Mouse (Mus musculus) kidney, postnatal 0 days (tissue): Measurements from ENCODE around the gene Selenoh. TPM values are rescaled to one million over a fixed set of nuclear protein-coding genes. Genes with fewer than 3 reads are reported as not detected.

Experiments
- ATAC-seq: fragments of 200-750 bp; cut with Nextera tagmentation; replicated peaks from 2 replicates; pipeline ENCODE4 v1.8.0; 2017; ENCODE audit warnings: low read depth, moderate number of reproducible peaks, moderate TSS enrichment, moderate library complexity; ENCODE audit not compliant: low FRiP score
- DNase-seq: peaks from one replicate; pipeline ENCODE4 v3.0.0-alpha.2; 2016; ENCODE audit warnings: low spot score
- H3K27ac ChIP-seq: fragments of 300-500 bp; sonication (generic); 2 replicates; pipeline ENCODE4 v1.5.1; 2014; ENCODE audit warnings: mild to moderate bottlenecking
- H3K27me3 ChIP-seq: fragments of 300-500 bp; sonication (generic); 2 replicates; pipeline ENCODE4 v1.6.1; 2014; ENCODE audit warnings: low read length, mixed read lengths; ENCODE audit not compliant: insufficient read depth
- H3K36me3 ChIP-seq: fragments of 300-500 bp; sonication (generic); 2 replicates; pipeline ENCODE4 v1.6.1; 2014; ENCODE audit warnings: low read length, mixed read lengths; ENCODE audit not compliant: insufficient read depth
- H3K4me1 ChIP-seq: fragments of 300-500 bp; sonication (generic); replicated peaks from 2 replicates; pipeline ENCODE4 v1.6.1; 2014; ENCODE audit warnings: antibody characterized with exemption, low read length, mixed read lengths; ENCODE audit not compliant: insufficient read depth
- H3K4me2 ChIP-seq: fragments of 300-500 bp; sonication (generic); 2 replicates; pipeline ENCODE4 v1.6.1; 2014; ENCODE audit warnings: mild to moderate bottlenecking, low read length, moderate library complexity, mixed read lengths
- H3K4me3 ChIP-seq: fragments of 300-500 bp; sonication (generic); replicated peaks from 2 replicates; pipeline ENCODE4 v1.5.1; 2014; ENCODE audit warnings: low read depth, low read length
- H3K9ac ChIP-seq: fragments of 300-500 bp; sonication (generic); 2 replicates; pipeline ENCODE4 v1.6.1; 2014; ENCODE audit warnings: low read depth, low read length
- H3K9me3 ChIP-seq: fragments of 300-500 bp; sonication (generic); replicated peaks from 2 replicates; pipeline ENCODE4 v1.6.1; 2016; ENCODE audit warnings: low read length, inconsistent platforms, mixed read lengths
- CTCF ChIP-seq: IDR thresholded peaks from 2 replicates; pipeline ENCODE4 v1.5.1; 2016; ENCODE audit warnings: antibody characterized with exemption, low read depth, mild to moderate bottlenecking, moderate library complexity
- WGBS: fragments of 180-500 bp; shearing (Covaris S2); extraction: QIAGEN DNeasy Blood & Tissue Kit; methylation state at CpG from one replicate; pipeline ENCODE4 v1.1.7; 2014; 5-methylcytosine and 5-hydroxymethylcytosine counted together
- polyA plus RNA-seq: library from polyadenylated mRNA; unstranded; fragments of >200 nt; fragmentation: Nextera tagmentation; extraction: Ambion mirVana; gene quantifications from 2 replicates; pipeline ENCODE4 v1.2.1, GENCODE M21; 2015

Gene Selenoh
- polyA plus RNA-seq, 1 experiment from 2014 or later: 244 TPM

DNA sequence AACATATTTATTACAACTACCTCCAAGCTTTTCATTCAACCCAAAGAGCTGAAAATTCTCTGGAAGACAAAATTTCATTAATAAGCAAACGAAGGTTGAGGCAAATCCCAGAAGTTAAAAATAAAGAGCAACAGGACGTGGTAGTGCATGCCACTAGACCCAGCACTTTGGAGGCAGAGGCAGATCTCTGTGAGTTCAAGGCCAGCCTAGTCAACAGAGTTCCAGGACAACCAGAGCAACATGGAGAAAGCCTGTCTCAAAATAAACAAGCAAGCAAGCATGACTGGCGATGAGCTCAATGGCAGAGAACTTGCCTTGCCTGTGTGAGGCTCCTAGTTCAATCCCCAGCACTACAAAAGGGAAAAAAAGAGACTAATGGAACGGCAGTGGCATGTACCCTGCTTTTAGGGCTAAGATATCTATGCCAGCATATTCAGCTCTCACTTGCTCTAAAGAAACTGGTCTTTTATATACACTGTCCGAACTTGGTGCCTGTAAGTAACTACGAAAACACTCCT, 23.5 kb downstream of the Selenoh start:
- DNase-seq: no peak

GRCm38 (mm10) chr2:84646138-84646537, 24.4 kb downstream of the Selenoh start:
- TF ChIP-seq CTCF: no peak
- WGBS: 29% methylated on average over 1 of the region's 1 CpGs
- Histone ChIP-seq H3K36me3 (no peaks in the 10 kb centered on the region), H3K9me3 (no peaks in the 10 kb centered on the region), H3K4me3 (no peak overlapping the region), H3K27me3 (no peaks in the 10 kb centered on the region), H3K4me1 (peaks cover 10% of the 10 kb centered on the region), H3K4me2 (no peak overlapping the region), H3K27ac (no peak overlapping the region), H3K9ac (no peak overlapping the region)
- ATAC-seq: no peak
- no peak for DNase-seq

More for the DNA sequence above, 23.5 kb downstream of the Selenoh start:
- Histone ChIP-seq H3K27ac (no peak overlapping the region), H3K9ac (no peak overlapping the region), H3K27me3 (no peaks in the 10 kb centered on the region), H3K4me2 (peak overlapping the region; percentile 53; the same call in 1 of the 2 replicates), H3K9me3 (no peaks in the 10 kb centered on the region), H3K4me1 (peaks cover 10% of the 10 kb centered on the region), H3K4me3 (no peak overlapping the region), H3K36me3 (no peaks in the 10 kb centered on the region)
- 89% methylated on average over 6 of the region's 6 CpGs for WGBS
- ATAC-seq: no peak
- TF ChIP-seq CTCF: no peak

DNA sequence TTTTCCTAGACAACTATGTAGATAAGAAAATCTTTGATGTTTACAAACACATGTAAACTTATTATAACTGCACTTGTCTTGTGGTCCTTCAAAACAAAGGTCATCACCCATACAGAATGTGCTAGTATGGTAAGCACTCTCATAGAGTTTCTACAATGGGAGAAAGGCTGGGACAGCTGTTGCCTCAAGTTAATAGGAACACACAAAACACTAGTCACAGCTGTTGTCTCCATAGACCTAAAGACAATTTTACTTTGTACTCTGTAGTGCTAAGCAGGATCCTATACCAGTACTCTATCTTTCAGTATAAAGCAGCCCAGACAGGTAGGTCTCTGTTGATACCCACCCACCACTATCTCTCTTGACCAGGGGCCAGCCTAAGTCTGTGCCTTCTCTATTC, 29.7 kb downstream of the Selenoh start:
- H3K4me2 ChIP-seq: no peak overlapping the region
- no peaks in the 10 kb centered on the region for H3K36me3 ChIP-seq
- H3K27me3 ChIP-seq: no peaks in the 10 kb centered on the region
- H3K27ac ChIP-seq: no peak overlapping the region
- H3K4me1 ChIP-seq: peaks cover 41% of the 10 kb centered on the region
- DNase-seq: no peak
- no peak for ATAC-seq
- H3K9me3 ChIP-seq: no peaks in the 10 kb centered on the region
- H3K9ac ChIP-seq: no peak overlapping the region
- H3K4me3 ChIP-seq: no peak overlapping the region
- no peak for TF ChIP-seq CTCF

- Histone ChIP-seq H3K36me3 (no peaks in the 10 kb centered on the region), H3K27me3 (no peaks in the 10 kb centered on the region), H3K4me3 (no peak overlapping the region), H3K4me2 (peak overlapping the region; percentile 32), H3K4me1 (peaks cover 55% of the 10 kb centered on the region), H3K9me3 (no peaks in the 10 kb centered on the region), H3K9ac (no peak overlapping the region), H3K27ac (peak overlapping the region; percentile 96)
- TF ChIP-seq CTCF: no peak
- DNase-seq: peak; percentile 69
- WGBS: 39% methylated on average over 5 of the region's 5 CpGs
- ATAC-seq: no peak
These were observed 31.9 kb downstream of the Selenoh start for GRCm38 (mm10) chr2:84638428-84639220.

- H3K4me3 ChIP-seq: no peak overlapping the region
- H3K9ac ChIP-seq: peak overlapping the region; percentile 18; the same call in 1 of the 2 replicates
- no peak for TF ChIP-seq CTCF
- H3K27me3 ChIP-seq: no peaks in the 10 kb centered on the region
- ATAC-seq: no peak
- peak overlapping the region; percentile 96 for H3K27ac ChIP-seq
- no peaks in the 10 kb centered on the region for H3K36me3 ChIP-seq
- no peaks in the 10 kb centered on the region for H3K9me3 ChIP-seq
- 19% methylated on average over 7 of the region's 7 CpGs for WGBS
- peak; percentile 70 for DNase-seq
- H3K4me1 ChIP-seq: peaks cover 60% of the 10 kb centered on the region
- peak overlapping the region; percentile 32 for H3K4me2 ChIP-seq
These were observed 33.0 kb downstream of the Selenoh start for GRCm38 (mm10) chr2:84637452-84638165.

DNA sequence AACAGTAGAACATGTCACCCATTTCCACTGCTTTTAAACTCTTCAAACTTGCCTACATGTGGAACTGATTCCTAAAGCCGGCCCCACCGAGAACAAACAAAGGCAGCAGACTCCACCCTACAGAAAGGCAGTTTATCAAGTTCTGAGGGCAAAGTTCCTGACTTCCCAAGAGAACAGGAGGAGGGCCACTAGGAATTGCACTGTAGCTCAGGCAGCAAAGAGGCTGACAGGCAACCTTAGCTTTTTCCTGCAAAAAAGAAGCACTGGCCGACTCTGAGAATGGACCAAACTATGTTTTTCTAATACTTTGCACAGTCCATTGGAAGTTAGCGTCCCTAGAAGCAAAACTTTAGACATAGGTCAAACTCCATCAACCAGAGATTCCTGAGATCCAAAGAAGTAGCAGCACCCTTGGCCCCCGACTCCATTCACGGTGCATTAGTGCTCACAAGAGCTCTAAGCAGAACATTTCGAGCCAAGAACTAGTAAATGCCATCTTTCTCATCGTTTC, 34.3 kb downstream of the Selenoh start:
- H3K4me2 ChIP-seq: peak overlapping the region; percentile 48
- H3K9me3 ChIP-seq: no peaks in the 10 kb centered on the region
- ATAC-seq (0 out of 2 replicates have a peak, but pooled peaks have one; percentile 23), DNase-seq (peak; percentile 93)
- H3K27me3 ChIP-seq: no peaks in the 10 kb centered on the region
- peaks cover 72% of the 10 kb centered on the region for H3K4me1 ChIP-seq
- WGBS: 5% methylated on average over 8 of the region's 8 CpGs
- H3K27ac ChIP-seq: peak overlapping the region; percentile 96
- no peak overlapping the region for H3K4me3 ChIP-seq
- no peak for TF ChIP-seq CTCF
- no peaks in the 10 kb centered on the region for H3K36me3 ChIP-seq
- H3K9ac ChIP-seq: peak overlapping the region; percentile 28; the same call in 1 of the 2 replicates
